9 mouse cellular contexts compared by ENCODE assay signal in genomic region chr1:79751186-79751585, GRCm38 (mm10). TPM values are rescaled to one million over a fixed set of nuclear protein-coding genes. Genes with fewer than 3 reads are reported as not detected.
DNase-seq lines count a peak whose midpoint lies in the region; ATAC-seq and TF ChIP-seq lines count a peak whose summit lies in the region.
"Had no signal": no experiment of that assay in that cellular context is flagged by ENCODE, and none has a peak within 500 bp of the region (broad histone marks: within the 10 kb centered on the region; RNA-seq: fewer than 3 reads in every experiment).

No protein-coding gene starts in this region.

- no peak overlapping the region for H3K4me3 ChIP-seq in spleen, adult 2 months (ENCODE audit: extremely low read depth, insufficient read depth, insufficient read length)
- H3K4me3 ChIP-seq in kidney, postnatal 0 days (replicated peaks; ENCODE audit: low read depth, low read length): no peak overlapping the region
- no peak overlapping the region for H3K4me3 ChIP-seq in hindbrain, postnatal 0 days (ENCODE audit: low read length)
- no peak overlapping the region for H3K4me3 ChIP-seq in hindbrain, embryonic 10.5 days

- TF ChIP-seq CTCF in spleen, adult 2 months (IDR thresholded peaks at IDR 0.05; ENCODE audit: extremely low read depth, insufficient read depth, insufficient read length, insufficient replicate concordance): no peak
- TF ChIP-seq CTCF in kidney, postnatal 0 days (IDR thresholded peaks at IDR 0.05; ENCODE audit: low read depth): no peak
- TF ChIP-seq CTCF in hindbrain, postnatal 0 days (IDR thresholded peaks at IDR 0.05; ENCODE audit: low read depth): no peak

- peak overlapping the region; percentile 68 for H3K27ac ChIP-seq in spleen, adult 2 months (ENCODE audit: insufficient read depth, low read length)
- 0 out of 2 replicates have a peak overlapping the region, but pooled peaks have one; percentile 36 for H3K27ac ChIP-seq in kidney, postnatal 0 days
- H3K27ac ChIP-seq in hindbrain, postnatal 0 days: no peak overlapping the region
- no peak overlapping the region for H3K27ac ChIP-seq in hindbrain, embryonic 10.5 days

- TF ChIP-seq POLR2A in spleen, adult 2 months (IDR thresholded peaks at IDR 0.05; ENCODE audit: low read depth, low read length): no peak

- no peaks in the 10 kb centered on the region for H3K9me3 ChIP-seq in kidney, postnatal 0 days (replicated peaks; ENCODE audit: low read length)
- H3K9me3 ChIP-seq in hindbrain, postnatal 0 days (ENCODE audit: low read length): no peaks in the 10 kb centered on the region
- no peaks in the 10 kb centered on the region for H3K9me3 ChIP-seq in hindbrain, embryonic 10.5 days

- H3K27me3 ChIP-seq in spleen, adult 2 months (ENCODE audit: control insufficient read depth, insufficient read depth, low read length): no peaks in the 10 kb centered on the region
- no peaks in the 10 kb centered on the region for H3K27me3 ChIP-seq in kidney, postnatal 0 days (ENCODE audit: insufficient read depth, low read length)
- H3K27me3 ChIP-seq in hindbrain, postnatal 0 days (ENCODE audit: insufficient read depth, low read length): no peaks in the 10 kb centered on the region
- H3K27me3 ChIP-seq in hindbrain, embryonic 10.5 days (ENCODE audit: insufficient read depth, poor library complexity, severe bottlenecking): no peaks in the 10 kb centered on the region

- WGBS in spleen, adult 2 months: 35% methylated on average over 5 of the region's 5 CpGs
- WGBS in kidney, postnatal 0 days: 81% methylated on average over 5 of the region's 5 CpGs
- 83% methylated on average over 5 of the region's 5 CpGs for WGBS in hindbrain, postnatal 0 days
- 84% methylated on average over 5 of the region's 5 CpGs for WGBS in hindbrain, embryonic 10.5 days

- H3K9ac ChIP-seq in kidney, postnatal 0 days (ENCODE audit: low read depth, low read length): no peak overlapping the region
- no peak overlapping the region for H3K9ac ChIP-seq in hindbrain, postnatal 0 days (replicated peaks; ENCODE audit: low read length)
- H3K9ac ChIP-seq: forebrain, postnatal 0 days had no signal

- no peaks in the 10 kb centered on the region for H3K36me3 ChIP-seq in spleen, adult 2 months (ENCODE audit: control insufficient read depth, insufficient read depth, low read length)
- no peaks in the 10 kb centered on the region for H3K36me3 ChIP-seq in kidney, postnatal 0 days (ENCODE audit: insufficient read depth, low read length)
- no peaks in the 10 kb centered on the region for H3K36me3 ChIP-seq in hindbrain, postnatal 0 days (ENCODE audit: insufficient read depth, low read length)
- peaks cover 10% of the 10 kb centered on the region; the same call in 1 of the 2 replicates for H3K36me3 ChIP-seq in hindbrain, embryonic 10.5 days

- peaks cover 23% of the 10 kb centered on the region for H3K4me1 ChIP-seq in spleen, adult 2 months (ENCODE audit: control insufficient read depth, insufficient read depth, insufficient read length)
- H3K4me1 ChIP-seq in kidney, postnatal 0 days (replicated peaks; ENCODE audit: insufficient read depth, low read length): no peaks in the 10 kb centered on the region
- no peaks in the 10 kb centered on the region for H3K4me1 ChIP-seq in hindbrain, postnatal 0 days (ENCODE audit: insufficient read depth, low read length)
- no peaks in the 10 kb centered on the region for H3K4me1 ChIP-seq in hindbrain, embryonic 10.5 days (replicated peaks)

- ATAC-seq in kidney, postnatal 0 days (replicated peaks; ENCODE audit: low FRiP score, low read depth): no peak
- no peak for ATAC-seq in hindbrain, postnatal 0 days
- ATAC-seq: forebrain, postnatal 0 days had no signal

- DNase-seq in spleen, adult 2 months (ENCODE audit: low read depth in 1 of 2, low spot score in 2 of 2): no peak
- no peak for DNase-seq in spleen, postnatal 14 days (ENCODE audit: low spot score in 2 of 2)
- DNase-seq in heart, adult 8-10 months (ENCODE audit: low spot score): peak; percentile 67
- peak; percentile 57 for DNase-seq in kidney, postnatal 0 days (ENCODE audit: low spot score)
- peak; percentile 34 to 64 for DNase-seq in natural killer cell, adult 2 months (ENCODE audit: low spot score in 2 of 2)
- no peak for DNase-seq in thymus, postnatal 10 days (ENCODE audit: low spot score in 2 of 2)
- DNase-seq in hindbrain, postnatal 0 days (ENCODE audit: low spot score): no peak
- no peak for DNase-seq in hindbrain, embryonic 10.5 days (ENCODE audit: low spot score)
- DNase-seq: forebrain, postnatal 0 days had no signal

- H3K4me2 ChIP-seq in kidney, postnatal 0 days (ENCODE audit: low read length): no peak overlapping the region
- H3K4me2 ChIP-seq in hindbrain, postnatal 0 days (ENCODE audit: low read depth, low read length): no peak overlapping the region

RNA-seq across cellular contexts. Expression of gene Mrpl44, which starts 24.6 kb away (rescaled TPM):
- 5.0 and 7.4 TPM in 2 replicates for polyA plus RNA-seq in spleen, adult 2 months (2012; rRNA removed)
- 10 to 100 TPM; 69.6 to 73.3 (median 72.1) TPM for total RNA-seq in heart, adult 8-10 months (2022)
- 63.7 and 63.8 TPM in 2 replicates for polyA plus RNA-seq in kidney, postnatal 0 days (2015; fragmentation: Nextera tagmentation; extraction: Ambion mirVana)
- 27.0 and 29.5 TPM in 2 replicates for total RNA-seq in hindbrain, postnatal 0 days (2014; rRNA removed)
- polyA plus RNA-seq in hindbrain, postnatal 0 days (2015; fragmentation: Nextera tagmentation; extraction: Ambion mirVana): 35.3 and 37.2 TPM in 2 replicates
- polyA plus RNA-seq in hindbrain, embryonic 10.5 days (2016; fragmentation: Nextera tagmentation; extraction: Ambion mirVana): 59.1 and 64.5 TPM in 2 replicates

RNA-seq across cellular contexts. Expression of gene Wdfy1, which starts 24.8 kb away (rescaled TPM):
- polyA plus RNA-seq in spleen, adult 2 months (2012; rRNA removed): 22.1 and 31.9 TPM in 2 replicates
- total RNA-seq in heart, adult 8-10 months (2022): 10 to 100 TPM; 14.7 to 17.5 (median 16.2) TPM
- 48.4 and 49.2 TPM in 2 replicates for polyA plus RNA-seq in kidney, postnatal 0 days (2015; fragmentation: Nextera tagmentation; extraction: Ambion mirVana)
- total RNA-seq in hindbrain, postnatal 0 days (2014; rRNA removed): 68.0 and 77.7 TPM in 2 replicates
- 73.6 and 75.3 TPM in 2 replicates for polyA plus RNA-seq in hindbrain, postnatal 0 days (2015; fragmentation: Nextera tagmentation; extraction: Ambion mirVana)
- polyA plus RNA-seq in hindbrain, embryonic 10.5 days (2016; fragmentation: Nextera tagmentation; extraction: Ambion mirVana): 41.0 and 44.9 TPM in 2 replicates

Comparison
In these comparisons a context has a peak if more than half of its experiments do, and no peak if none do; other contexts are left out.
1. DNase-seq: peak in heart, adult 8-10 months (single experiment), kidney, postnatal 0 days (single experiment) and natural killer cell, adult 2 months (2 of 2); none in spleen, adult 2 months (0 of 2), spleen, postnatal 14 days (0 of 2), thymus, postnatal 10 days (0 of 2), hindbrain, postnatal 0 days (single experiment) and hindbrain, embryonic 10.5 days (single experiment).
2. H3K27ac ChIP-seq: peak in spleen, adult 2 months (single experiment) and kidney, postnatal 0 days (single experiment); none in hindbrain, postnatal 0 days (single experiment) and hindbrain, embryonic 10.5 days (single experiment).